Mouse (Mus musculus) stomach, postnatal 0 days (tissue): ENCODE results near the gene Tnfaip2. TPM values are rescaled to one million over a fixed set of nuclear protein-coding genes. Genes with fewer than 3 reads are reported as not detected.

Source experiments
- ATAC-seq: fragments of 200-750 bp; cut with Nextera tagmentation; 2 replicates; pipeline ENCODE4 v1.8.0; 2017; ENCODE audit not compliant: low FRiP score, low TSS enrichment
- DNase-seq: peaks from one replicate; pipeline ENCODE4 v3.0.0-alpha.2; 2016; ENCODE audit warnings: low spot score
- H3K27ac ChIP-seq: fragments of 300-500 bp; sonication (generic); replicated peaks from 2 replicates; pipeline ENCODE4 v1.5.1; 2014; ENCODE audit warnings: mild to moderate bottlenecking, control low read depth
- H3K27me3 ChIP-seq: fragments of 300-500 bp; sonication (generic); 2 replicates; pipeline ENCODE4 v1.6.1; 2014; ENCODE audit warnings: low read length; ENCODE audit not compliant: control insufficient read depth, insufficient read depth
- H3K36me3 ChIP-seq: fragments of 300-500 bp; sonication (generic); 2 replicates; pipeline ENCODE4 v1.6.1; 2014; ENCODE audit warnings: low read length, mixed read lengths; ENCODE audit not compliant: control insufficient read depth, insufficient read depth
- H3K4me1 ChIP-seq: fragments of 300-500 bp; sonication (generic); replicated peaks from 2 replicates; pipeline ENCODE4 v1.6.1; 2014; ENCODE audit warnings: antibody characterized with exemption; ENCODE audit not compliant: control insufficient read depth, insufficient read depth
- H3K4me2 ChIP-seq: fragments of 300-500 bp; sonication (generic); replicated peaks from 2 replicates; pipeline ENCODE4 v1.6.1; 2014; ENCODE audit warnings: low read depth, mild to moderate bottlenecking, control low read depth, moderate library complexity
- H3K4me3 ChIP-seq: fragments of 300-500 bp; sonication (generic); 2 replicates; pipeline ENCODE4 v1.5.1; 2014; ENCODE audit warnings: low read depth, low read length, control low read depth
- H3K9ac ChIP-seq: fragments of 300-500 bp; sonication (generic); 2 replicates; pipeline ENCODE4 v1.6.1; 2014; ENCODE audit warnings: mild to moderate bottlenecking, low read length, control low read depth, mixed read lengths
- H3K9me3 ChIP-seq: fragments of 300-500 bp; sonication (generic); 2 replicates; pipeline ENCODE4 v1.6.1; 2016; ENCODE audit warnings: low read length; ENCODE audit not compliant: control insufficient read depth
- CTCF ChIP-seq: IDR thresholded peaks from 2 replicates; pipeline ENCODE4 v1.5.1; 2016; ENCODE audit warnings: antibody characterized with exemption, low read depth, mild to moderate bottlenecking, moderate library complexity
- EP300 ChIP-seq: optimal IDR thresholded peaks from 2 replicates; pipeline ENCODE3; 2016; ENCODE audit warnings: antibody characterized with exemption
- WGBS: fragments of 180-500 bp; shearing (Covaris S2); extraction: QIAGEN DNeasy Blood & Tissue Kit; methylation state at CpG from one replicate; pipeline ENCODE4 v1.1.7; 2014; 5-methylcytosine and 5-hydroxymethylcytosine counted together
- polyA plus RNA-seq: library from polyadenylated mRNA; unstranded; fragments of >200 nt; fragmentation: Nextera tagmentation; extraction: Ambion mirVana; gene quantifications from 2 replicates; pipeline ENCODE4 v1.2.1, GENCODE M21; 2015

Tnfaip2 gene
- polyA plus RNA-seq, 1 experiment from 2014 or later = 15.6 TPM

DNA sequence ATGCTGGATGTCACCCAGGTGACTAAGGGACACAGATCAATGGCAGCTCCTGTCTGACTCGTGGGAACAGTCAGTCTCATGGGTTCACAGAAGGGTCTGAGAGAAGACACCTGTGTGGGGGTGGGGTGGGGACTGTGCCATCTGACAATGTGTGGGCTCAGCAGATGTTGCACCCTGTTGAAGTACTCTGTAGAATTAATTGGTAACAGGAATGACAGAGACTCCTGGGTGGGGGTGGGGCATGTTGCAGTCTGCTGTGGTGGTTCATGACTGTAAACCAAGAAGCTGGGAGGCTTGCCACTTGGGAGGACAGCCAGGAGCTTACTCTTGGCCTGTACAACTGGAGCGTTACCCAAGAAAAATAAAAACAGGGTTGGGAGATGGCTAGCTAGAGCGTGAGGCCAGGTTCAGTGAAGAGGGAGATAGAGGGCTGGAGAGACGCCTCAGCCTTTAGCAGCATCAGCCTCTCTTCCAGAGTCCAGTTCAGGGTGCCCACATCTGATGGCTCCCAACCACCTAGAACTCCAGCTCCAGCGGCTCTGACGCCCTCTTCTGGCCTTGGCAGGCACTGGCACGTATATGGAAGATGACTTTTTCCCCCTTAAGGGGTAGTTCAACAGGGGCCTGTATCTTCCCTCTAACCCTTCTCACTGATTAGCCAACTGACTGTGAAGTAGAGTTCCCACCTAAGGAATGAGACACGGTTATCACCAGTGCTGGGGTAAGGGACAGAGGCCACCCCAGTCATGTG is 32.8 kb downstream of the Tnfaip2 start:
- H3K4me3 ChIP-seq = no peak overlapping the region
- no peaks in the 10 kb centered on the region for H3K27me3 ChIP-seq
- DNase-seq (no peak), ATAC-seq (peak; percentile 41; the same call in 1 of the 2 replicates)
- 34% methylated on average over 8 of the region's 8 CpGs for WGBS
- no peak overlapping the region; the same call in 1 of the 2 replicates for H3K27ac ChIP-seq
- TF ChIP-seq CTCF = peak; percentile 52
- no peak for TF ChIP-seq EP300
- H3K4me2 ChIP-seq = no peak overlapping the region
- no peak overlapping the region for H3K9ac ChIP-seq
- H3K9me3 ChIP-seq = no peaks in the 10 kb centered on the region
- H3K36me3 ChIP-seq = no peaks in the 10 kb centered on the region
- no peaks in the 10 kb centered on the region; the same call in 1 of the 2 replicates for H3K4me1 ChIP-seq

DNA sequence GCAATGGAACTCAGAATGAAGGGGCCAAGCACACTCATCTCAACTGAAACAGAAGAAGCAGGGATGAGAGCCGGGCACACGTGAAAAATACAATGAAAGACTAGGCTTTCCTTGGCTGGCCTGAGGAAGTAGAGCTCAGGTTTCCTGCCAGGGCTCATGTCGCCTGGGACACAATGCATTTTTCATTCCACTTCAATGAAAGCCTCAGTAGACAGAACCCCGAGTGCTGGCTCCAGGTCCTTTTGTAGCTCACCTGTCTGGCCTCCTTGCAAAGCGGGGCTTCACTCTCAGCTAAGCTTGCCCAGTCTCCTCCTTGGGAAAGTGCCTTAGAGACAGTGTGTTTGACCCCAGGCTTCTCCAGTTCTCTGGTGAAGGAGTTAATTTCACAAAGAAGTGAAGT is 36.7 kb downstream of the Tnfaip2 start:
- Histone ChIP-seq H3K4me1 (no peaks in the 10 kb centered on the region; the same call in 1 of the 2 replicates), H3K9ac (no peak overlapping the region), H3K4me2 (no peak overlapping the region), H3K27ac (no peak overlapping the region), H3K36me3 (no peaks in the 10 kb centered on the region), H3K4me3 (no peak overlapping the region), H3K9me3 (no peaks in the 10 kb centered on the region), H3K27me3 (no peaks in the 10 kb centered on the region)
- DNase-seq (no peak), ATAC-seq (no peak)
- TF ChIP-seq EP300 (no peak), CTCF (no peak)
- WGBS = 51% methylated on average over 5 of the region's 5 CpGs

DNA sequence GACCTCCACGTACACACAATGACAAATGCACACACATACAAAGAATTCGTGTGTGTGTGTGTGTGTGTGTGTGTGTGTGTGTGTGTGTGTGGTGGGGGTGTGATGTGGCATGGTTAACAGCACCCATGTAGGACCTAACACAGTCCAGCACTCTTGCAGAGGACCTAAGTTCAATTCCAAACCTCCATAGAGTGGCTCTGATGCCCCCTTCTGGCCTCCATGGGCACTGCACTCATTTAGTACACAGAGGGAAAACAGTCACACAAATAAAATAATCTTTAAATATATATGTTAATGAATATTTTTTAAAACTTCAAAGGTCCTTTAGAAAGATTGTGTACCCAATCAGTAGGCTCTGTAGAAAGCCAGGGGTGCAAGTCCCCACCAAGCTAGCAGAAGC is 37.6 kb downstream of the Tnfaip2 start:
- no peak overlapping the region for H3K9ac ChIP-seq
- ATAC-seq = no peak
- H3K27ac ChIP-seq = no peak overlapping the region
- TF ChIP-seq CTCF (peak; percentile 75), EP300 (no peak)
- no peaks in the 10 kb centered on the region for H3K9me3 ChIP-seq
- H3K36me3 ChIP-seq = no peaks in the 10 kb centered on the region
- no peaks in the 10 kb centered on the region; the same call in 1 of the 2 replicates for H3K27me3 ChIP-seq
- WGBS = 63% methylated on average over 2 of the region's 2 CpGs
- H3K4me2 ChIP-seq = no peak overlapping the region
- no peak for DNase-seq
- no peak overlapping the region for H3K4me3 ChIP-seq
- no peaks in the 10 kb centered on the region; the same call in 1 of the 2 replicates for H3K4me1 ChIP-seq

DNA sequence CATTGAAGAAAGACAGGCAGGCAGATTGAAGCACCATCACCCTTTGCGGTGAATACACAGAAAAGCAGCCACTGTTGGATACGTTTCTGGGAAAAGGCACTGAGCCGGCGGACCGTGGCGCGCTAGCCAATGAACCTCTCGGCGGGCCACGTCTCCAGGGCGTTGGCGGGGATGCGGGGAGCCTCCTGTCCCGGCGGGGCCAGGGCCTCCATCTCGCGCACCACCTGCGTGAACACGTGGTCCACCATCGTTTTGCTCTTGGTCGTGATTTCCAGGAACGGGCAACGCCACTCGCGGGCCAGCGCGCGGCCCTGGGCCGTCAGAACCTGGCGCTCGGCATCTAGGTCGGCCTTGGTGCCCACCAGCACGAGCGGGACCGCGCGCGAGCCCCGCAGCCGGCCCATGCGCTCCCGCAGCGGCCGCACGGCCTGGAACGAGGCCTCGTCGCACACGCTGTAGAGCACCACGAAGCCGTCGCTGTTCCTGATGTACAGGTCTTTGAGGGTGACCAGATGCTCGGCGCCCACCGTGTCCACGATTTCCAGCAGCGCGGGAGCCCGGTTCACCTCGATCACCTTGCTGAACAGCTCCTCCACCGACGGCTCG is 42.9 kb downstream of the Tnfaip2 start:
- no peaks in the 10 kb centered on the region for H3K4me1 ChIP-seq
- H3K4me3 ChIP-seq = peak overlapping the region; percentile 54
- no peak for TF ChIP-seq EP300
- TF ChIP-seq CTCF = no peak
- peak overlapping the region; percentile 63 for H3K27ac ChIP-seq
- DNase-seq = no peak
- peak overlapping the region; percentile 61 for H3K9ac ChIP-seq
- 3% methylated on average over 58 of the region's 63 CpGs for WGBS
- H3K9me3 ChIP-seq = no peaks in the 10 kb centered on the region
- no peak for ATAC-seq
- peak overlapping the region; percentile 70 for H3K4me2 ChIP-seq
- H3K27me3 ChIP-seq = peaks cover 3% of the 10 kb centered on the region; the same call in 1 of the 2 replicates
- no peaks in the 10 kb centered on the region for H3K36me3 ChIP-seq

DNA sequence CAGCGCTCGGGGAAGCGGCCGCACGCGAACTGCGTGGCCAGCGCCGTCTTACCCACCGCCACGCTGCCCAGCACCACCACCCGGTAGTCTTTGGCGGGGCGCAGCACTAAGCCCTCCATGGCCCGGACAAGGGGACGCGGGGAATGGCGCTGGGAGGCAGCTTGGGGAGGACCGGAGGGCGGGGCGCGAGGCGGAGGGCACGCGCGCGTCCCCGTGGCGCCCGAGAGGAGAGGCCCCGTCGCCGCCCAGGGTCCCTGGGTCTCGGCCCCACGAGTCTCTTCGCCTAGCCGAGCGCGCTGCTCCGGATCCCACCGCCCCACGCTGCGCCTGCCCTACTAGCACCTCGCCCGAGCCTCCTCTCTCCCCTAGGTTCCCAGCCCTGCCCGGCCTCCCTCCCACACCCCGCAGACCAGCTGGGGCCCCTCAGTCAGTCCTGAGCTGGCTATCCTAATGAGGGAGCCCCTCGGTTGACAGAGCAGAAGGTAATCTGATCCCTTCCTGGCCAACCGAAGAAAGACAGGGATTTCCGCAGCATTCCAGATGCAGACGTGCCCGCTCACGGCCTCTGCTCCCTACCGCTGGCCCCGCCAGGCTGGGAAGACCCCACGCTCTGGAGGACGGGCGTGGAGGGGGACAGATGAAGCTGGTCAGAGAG is 43.5 kb downstream of the Tnfaip2 start, which contains the start of gene Gm266:
TSS of gene Gm266 (minus strand) at position 172 of the 655 bp plus-strand sequence.
- H3K27ac ChIP-seq = peak within 1 kb of the TSS; percentile 63
- DNase-seq (peak; percentile 36), ATAC-seq (peak; percentile 67)
- WGBS = 1% methylated on average over 52 of the region's 58 CpGs
- H3K9me3 ChIP-seq = no peaks in the 10 kb centered on the region
- H3K4me1 ChIP-seq = no peaks in the 10 kb centered on the region
- no peaks in the 10 kb centered on the region for H3K36me3 ChIP-seq
- peak within 1 kb of the TSS; percentile 54 for H3K4me3 ChIP-seq
- H3K27me3 ChIP-seq = peaks cover 3% of the 10 kb centered on the region; the same call in 1 of the 2 replicates
- TF ChIP-seq EP300 (no peak), CTCF (peak; percentile 23; the same call in 1 of the 2 replicates)
- H3K4me2 ChIP-seq = peak within 1 kb of the TSS; percentile 70
- H3K9ac ChIP-seq = peak within 1 kb of the TSS; percentile 61
